Mouse (Mus musculus): Measurements from ENCODE around the gene Tecpr2. TPM values are rescaled to one million over a fixed set of nuclear protein-coding genes. Genes with fewer than 3 reads are reported as not detected.

Gene Tecpr2
- total RNA-seq, 1 experiment from 2014 or later: 3.8 TPM

- no peak for ATAC-seq (replicated peaks in 1 of 2; ENCODE audit: insufficient read depth in 1 of 2, low FRiP score in 2 of 2, low TSS enrichment in 1 of 2, low read depth in 1 of 2, poor library complexity in 2 of 2, severe bottlenecking in 2 of 2)
Observed at GRCm38 (mm10) chr12:111008500-111009490, 119.7 kb downstream of the Tecpr2 start.

DNA sequence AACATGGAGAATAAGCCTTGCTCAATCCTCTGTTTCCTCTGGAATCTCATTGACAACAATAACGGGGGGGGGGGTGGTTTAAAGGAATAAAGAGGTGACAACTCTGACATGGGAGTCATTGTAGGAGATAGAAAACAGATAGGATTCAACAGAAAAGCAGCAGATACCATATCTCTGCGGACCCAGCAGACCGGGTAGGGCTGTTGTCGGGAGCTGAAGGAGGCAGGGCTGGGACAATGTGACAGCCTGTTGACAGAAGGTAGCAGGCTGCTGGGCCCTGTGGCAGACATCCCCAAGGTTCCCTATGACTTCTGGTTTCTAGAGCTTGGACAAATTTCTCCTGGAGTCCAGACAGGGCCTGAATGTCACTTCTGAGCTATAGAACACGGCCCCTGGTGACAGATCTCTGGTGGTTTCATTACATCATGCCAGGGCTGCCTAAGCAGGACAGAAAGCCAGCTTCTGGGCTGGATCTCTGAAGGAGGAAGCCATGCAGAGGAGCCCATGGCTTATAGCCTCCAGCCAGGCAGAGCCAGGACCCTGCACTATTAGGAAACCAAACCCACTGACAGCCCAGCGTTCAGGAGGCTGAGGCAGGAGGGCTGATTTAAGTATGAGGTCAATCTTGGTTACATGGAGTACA lies 120.7 kb downstream of the Tecpr2 start:
- peak in 1 of 2 experiments; percentile 29; a peak in 2 of 4 replicates for ATAC-seq (replicated peaks in 1 of 2; ENCODE audit: insufficient read depth in 1 of 2, low FRiP score in 2 of 2, low TSS enrichment in 1 of 2, low read depth in 1 of 2, poor library complexity in 2 of 2, severe bottlenecking in 2 of 2)

DNA sequence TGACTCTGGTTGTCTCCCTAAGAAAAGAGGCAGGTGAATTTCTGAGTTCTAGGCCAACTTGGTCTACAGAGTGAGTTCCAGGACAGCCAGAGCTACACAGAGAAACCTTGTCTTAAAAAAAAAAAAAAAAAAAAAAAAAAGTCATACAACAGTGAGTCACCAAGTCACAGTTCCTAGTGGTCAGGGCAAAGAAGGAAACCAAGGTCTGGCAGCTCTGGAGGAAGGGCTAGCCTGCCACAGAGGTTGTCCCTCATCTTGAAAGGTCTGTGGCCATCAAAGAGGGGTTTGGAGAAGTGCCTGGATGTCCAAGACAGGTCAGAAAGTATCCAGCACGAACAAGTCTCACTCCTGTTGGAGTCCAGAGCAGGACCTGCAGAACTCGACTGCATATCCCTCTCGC lies 127.7 kb downstream of the Tecpr2 start:
- no peak for ATAC-seq (replicated peaks in 1 of 2; ENCODE audit: insufficient read depth in 1 of 2, low FRiP score in 2 of 2, low TSS enrichment in 1 of 2, low read depth in 1 of 2, poor library complexity in 2 of 2, severe bottlenecking in 2 of 2)

DNA sequence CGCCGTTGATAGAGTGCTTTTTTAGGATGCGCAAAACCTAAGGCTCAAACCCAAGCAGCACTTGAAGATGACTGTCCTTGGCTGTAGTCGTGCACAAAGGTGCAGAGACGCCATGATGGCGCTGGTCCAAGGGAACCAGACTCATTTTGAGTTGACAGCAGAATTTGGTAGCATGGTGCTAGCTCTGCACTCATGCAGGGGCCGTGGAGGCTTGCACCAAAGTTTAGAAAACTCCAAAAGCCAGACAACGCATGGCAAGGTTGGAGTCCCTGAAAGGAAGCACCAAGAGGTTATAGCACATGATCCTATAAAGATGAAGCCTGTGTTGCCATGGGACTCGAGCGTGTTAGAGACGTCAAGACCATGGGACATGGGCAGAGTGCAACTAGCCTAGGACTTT lies 129.0 kb downstream of the Tecpr2 start:
- ATAC-seq (replicated peaks in 1 of 2; ENCODE audit: insufficient read depth in 1 of 2, low FRiP score in 2 of 2, low TSS enrichment in 1 of 2, low read depth in 1 of 2, poor library complexity in 2 of 2, severe bottlenecking in 2 of 2): no peak

DNA sequence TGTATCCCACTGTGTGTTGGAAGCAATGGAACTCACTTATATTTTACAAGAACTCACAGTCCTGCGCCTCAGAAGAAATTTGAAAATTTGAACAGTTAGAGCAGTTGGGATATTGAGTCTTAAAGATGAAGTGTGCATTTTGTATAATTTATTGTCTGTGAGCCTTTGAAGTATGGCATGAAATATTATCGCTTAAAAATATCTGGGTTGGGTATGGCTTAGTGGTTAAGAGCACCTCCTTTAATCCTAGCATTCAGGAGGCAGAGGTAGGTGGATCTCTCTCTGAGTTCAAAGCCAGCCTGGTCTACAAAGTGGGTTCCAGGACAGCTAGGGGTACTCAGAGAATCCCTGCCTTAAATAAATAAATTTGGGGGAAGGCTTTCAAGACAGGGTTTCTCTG lies 130.0 kb downstream of the Tecpr2 start:
- no peak for ATAC-seq (replicated peaks in 1 of 2; ENCODE audit: insufficient read depth in 1 of 2, low FRiP score in 2 of 2, low TSS enrichment in 1 of 2, low read depth in 1 of 2, poor library complexity in 2 of 2, severe bottlenecking in 2 of 2)

DNA sequence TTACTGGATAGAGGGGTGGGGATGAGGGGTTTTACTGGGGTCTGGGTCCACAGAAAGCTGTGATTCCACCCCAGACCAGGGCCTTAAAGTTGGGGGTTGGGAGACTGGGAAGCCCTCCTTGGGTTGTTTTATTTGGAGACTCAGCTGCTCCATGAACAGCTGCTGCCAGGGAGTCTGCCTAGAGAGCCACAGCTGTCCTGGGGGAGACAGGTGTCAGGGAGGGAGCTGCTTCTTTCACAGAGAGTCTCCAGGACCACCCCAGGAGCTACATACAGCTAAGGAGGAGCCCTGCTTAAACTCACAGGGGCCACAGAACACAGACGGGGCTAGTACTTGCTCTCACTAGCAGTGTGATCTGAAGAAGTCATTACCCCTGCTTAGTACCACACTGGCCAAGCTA lies 132.1 kb downstream of the Tecpr2 start:
- ATAC-seq (replicated peaks in 1 of 2; ENCODE audit: insufficient read depth in 1 of 2, low FRiP score in 2 of 2, low TSS enrichment in 1 of 2, low read depth in 1 of 2, poor library complexity in 2 of 2, severe bottlenecking in 2 of 2): no peak

DNA sequence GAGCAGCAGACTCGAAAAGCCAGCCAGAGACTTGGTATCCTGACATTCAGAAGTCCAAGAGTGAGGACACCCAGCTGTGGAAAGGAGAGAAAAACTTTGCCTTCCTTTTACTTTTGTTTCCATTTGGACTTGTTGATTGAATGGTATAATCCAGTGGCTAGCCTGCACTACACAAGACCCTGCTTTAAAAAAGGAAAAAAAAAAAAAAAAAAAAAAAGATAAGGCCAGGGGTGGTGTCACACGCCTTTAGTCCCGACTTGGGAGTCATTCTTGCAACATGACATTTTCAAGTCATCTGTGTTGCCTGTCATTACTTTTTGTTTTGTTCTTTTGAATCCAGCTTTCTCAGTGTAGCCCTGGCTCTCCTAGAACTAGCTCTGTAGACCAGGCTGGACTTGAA lies 132.5 kb downstream of the Tecpr2 start:
- no peak for ATAC-seq (replicated peaks in 1 of 2; ENCODE audit: insufficient read depth in 1 of 2, low FRiP score in 2 of 2, low TSS enrichment in 1 of 2, low read depth in 1 of 2, poor library complexity in 2 of 2, severe bottlenecking in 2 of 2)

Other genes starting within 250 kb of the Tecpr2 start
- not detected in 2 replicates for gene 1700001K19Rik, start 206.6 kb upstream of the Tecpr2 start, total RNA-seq (2017)
- gene Hsp90aa1, start 186.5 kb upstream of the Tecpr2 start, total RNA-seq (2017): 1,218 and 1,648 TPM in 2 replicates
- 37.6 and 43.4 TPM in 2 replicates for gene Wdr20, start 151.3 kb upstream of the Tecpr2 start, total RNA-seq (2017)
- 0.25 and 0.31 TPM in 2 replicates for gene Mok, start 48.3 kb upstream of the Tecpr2 start, total RNA-seq (2017)
- 8.2 and 10.3 TPM in 2 replicates for gene Zfp839, start 39.0 kb upstream of the Tecpr2 start, total RNA-seq (2017)
- gene Cinp, start 119 bp upstream of the Tecpr2 start, total RNA-seq (2017): 53.8 and 73.5 TPM in 2 replicates
- gene Ankrd9, start 89.8 kb downstream of the Tecpr2 start, total RNA-seq (2017): 4.2 and 6.8 TPM in 2 replicates
- 32.0 and 47.7 TPM in 2 replicates for gene Rcor1, start 150.1 kb downstream of the Tecpr2 start, total RNA-seq (2017)

Measured in hematopoietic stem cell, adult 5-6 weeks (primary cell).